Mouse (Mus musculus) liver, embryonic 12.5 days (tissue): Measurements from ENCODE around the gene Kcnh4. TPM values are rescaled to one million over a fixed set of nuclear protein-coding genes. Genes with fewer than 3 reads are reported as not detected.

Experiments used
- ATAC-seq: fragments of 200-750 bp; cut with Nextera tagmentation; 2 replicates; pipeline ENCODE4 v1.8.0; 2017; ENCODE audit warnings: moderate number of reproducible peaks, mild to moderate bottlenecking, moderate library complexity
- H3K27ac ChIP-seq: fragments of 300-500 bp; sonication (generic); 2 replicates; pipeline ENCODE4 v1.5.1; 2016; ENCODE audit warnings: mild to moderate bottlenecking
- H3K27me3 ChIP-seq: fragments of 300-500 bp; sonication (generic); replicated peaks from 2 replicates; pipeline ENCODE4 v1.6.1; 2016; ENCODE audit warnings: mild to moderate bottlenecking, moderate library complexity
- H3K36me3 ChIP-seq: fragments of 300-500 bp; sonication (generic); 2 replicates; pipeline ENCODE4 v1.6.1; 2016; ENCODE audit warnings: mild to moderate bottlenecking, moderate library complexity
- H3K4me1 ChIP-seq: fragments of 300-500 bp; sonication (generic); 2 replicates; pipeline ENCODE4 v1.6.1; 2016
- H3K4me2 ChIP-seq: fragments of 300-500 bp; sonication (generic); 2 replicates; pipeline ENCODE4 v1.6.1; 2016; ENCODE audit warnings: mild to moderate bottlenecking, moderate library complexity
- H3K4me3 ChIP-seq: fragments of 300-500 bp; sonication (generic); 2 replicates; pipeline ENCODE4 v1.5.1; 2016; ENCODE audit warnings: mild to moderate bottlenecking, moderate library complexity
- H3K9ac ChIP-seq: fragments of 300-500 bp; sonication (generic); 2 replicates; pipeline ENCODE4 v1.6.1; 2016; ENCODE audit warnings: mild to moderate bottlenecking, moderate library complexity
- H3K9me3 ChIP-seq: fragments of 300-500 bp; sonication (generic); replicated peaks from 2 replicates; pipeline ENCODE4 v1.6.1; 2016; ENCODE audit warnings: mild to moderate bottlenecking, moderate library complexity
- WGBS: fragments of 180-500 bp; shearing (Covaris S2); methylation state at CpG from one replicate; pipeline ENCODE4 v1.1.7; 2016; ENCODE audit not compliant: insufficient replicate concordance; 5-methylcytosine and 5-hydroxymethylcytosine counted together
- polyA plus RNA-seq: library from polyadenylated mRNA; unstranded; fragments of >200 nt; fragmentation: Nextera tagmentation; extraction: Ambion mirVana; gene quantifications from 2 replicates; pipeline ENCODE4 v1.2.1, GENCODE M21; 2016

Gene Kcnh4
- polyA plus RNA-seq, 1 experiment from 2014 or later: not detected

DNA sequence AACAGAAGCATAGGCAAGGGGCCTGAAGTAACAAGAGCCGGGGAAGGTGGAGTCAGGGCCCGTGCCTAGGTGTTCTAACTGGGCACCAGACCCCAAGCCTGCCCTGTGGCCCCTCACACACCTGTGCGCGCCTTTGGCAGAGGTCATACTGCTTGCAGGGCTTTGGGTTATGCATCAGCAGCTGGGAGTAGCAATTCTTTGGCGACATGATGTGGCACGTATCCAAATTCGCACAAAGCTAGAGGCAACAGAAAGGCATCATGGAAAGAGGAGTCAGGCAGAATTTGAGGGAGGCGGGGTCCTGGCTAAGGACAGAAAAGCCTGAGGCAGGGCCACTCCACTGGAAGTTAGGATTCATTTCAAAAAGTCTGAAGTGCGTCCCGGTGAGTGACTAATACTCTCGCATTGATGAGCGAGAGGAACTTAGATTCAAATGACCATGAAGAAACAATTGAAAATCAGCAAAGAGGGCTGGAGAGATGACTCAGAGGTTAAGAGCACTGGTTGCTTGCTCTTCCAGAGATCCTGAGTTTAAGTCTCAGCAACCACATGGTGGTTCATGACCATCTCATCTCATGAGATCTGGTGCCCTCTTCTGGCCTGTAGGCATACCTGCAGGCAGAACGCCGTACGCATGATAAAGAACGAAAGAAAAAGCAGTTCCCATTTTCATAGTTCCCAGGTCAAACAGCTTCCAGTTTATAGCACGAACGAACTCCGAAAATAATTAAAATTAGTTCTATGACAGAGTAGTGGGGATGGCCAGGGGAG lies 57.5 kb downstream of the Kcnh4 start:
- ATAC-seq: no peak
- H3K4me2 ChIP-seq: peak overlapping the region; percentile 57
- H3K4me3 ChIP-seq: peak overlapping the region; percentile 43
- H3K9me3 ChIP-seq: no peaks in the 10 kb centered on the region
- peaks cover 35% of the 10 kb centered on the region for H3K4me1 ChIP-seq
- peak overlapping the region; percentile 9; the same call in 1 of the 2 replicates for H3K9ac ChIP-seq
- H3K27ac ChIP-seq: no peak overlapping the region
- H3K36me3 ChIP-seq: peaks cover 28% of the 10 kb centered on the region
- WGBS: 39% methylated on average over 19 of the region's 19 CpGs
- H3K27me3 ChIP-seq: no peaks in the 10 kb centered on the region

DNA sequence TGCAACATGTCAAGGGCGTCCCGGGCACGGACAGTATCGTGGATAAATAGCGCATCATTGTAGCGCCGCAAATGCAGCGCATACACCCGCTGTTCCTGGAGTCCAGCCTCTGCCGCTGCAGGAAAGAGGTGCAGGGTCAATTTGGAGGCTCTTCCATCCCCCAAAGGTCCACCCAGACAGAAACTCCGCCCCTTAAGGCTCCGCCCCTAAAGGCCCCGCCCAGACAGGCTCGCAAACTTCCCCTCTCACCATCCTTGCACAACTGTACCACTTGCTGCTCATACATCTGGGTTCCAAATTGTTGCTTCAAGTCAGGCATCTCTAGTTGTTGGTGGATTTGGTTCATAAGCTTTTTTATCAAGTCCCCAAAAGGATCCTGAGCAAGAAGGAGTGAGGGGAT lies 58.4 kb downstream of the Kcnh4 start:
- Histone ChIP-seq H3K4me2 (peak overlapping the region; percentile 59), H3K27me3 (no peaks in the 10 kb centered on the region), H3K4me1 (peaks cover 35% of the 10 kb centered on the region), H3K27ac (no peak overlapping the region), H3K9me3 (no peaks in the 10 kb centered on the region), H3K9ac (no peak overlapping the region), H3K4me3 (peak overlapping the region; percentile 31), H3K36me3 (peaks cover 19% of the 10 kb centered on the region)
- WGBS: 6% methylated on average over 14 of the region's 14 CpGs
- ATAC-seq: peak; percentile 54

DNA sequence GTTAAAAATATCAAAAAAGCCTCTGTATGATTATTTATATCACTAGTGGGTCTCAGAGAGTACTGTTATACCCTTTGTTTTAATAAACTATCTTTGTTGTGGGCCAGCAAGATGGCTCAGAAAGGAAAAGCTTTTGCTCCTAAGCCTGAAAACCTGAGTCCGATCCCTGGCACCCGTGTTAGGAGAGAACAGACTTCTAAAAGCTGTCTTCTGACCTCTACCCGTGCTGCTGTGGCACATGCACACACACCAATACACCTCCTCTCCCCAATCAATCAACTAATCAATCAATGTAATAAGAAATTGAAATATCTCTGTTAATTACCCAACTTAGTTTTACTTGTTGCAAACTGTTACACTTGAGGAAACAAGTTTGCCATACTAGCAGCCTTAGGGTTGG lies 59.0 kb downstream of the Kcnh4 start:
- Histone ChIP-seq H3K36me3 (peaks cover 13% of the 10 kb centered on the region), H3K9me3 (no peaks in the 10 kb centered on the region), H3K9ac (no peak overlapping the region), H3K4me3 (no peak overlapping the region), H3K27ac (no peak overlapping the region), H3K4me2 (peak overlapping the region; percentile 59), H3K4me1 (peaks cover 35% of the 10 kb centered on the region), H3K27me3 (no peaks in the 10 kb centered on the region)
- no peak for ATAC-seq
- WGBS: 74% methylated on average over 3 of the region's 3 CpGs

DNA sequence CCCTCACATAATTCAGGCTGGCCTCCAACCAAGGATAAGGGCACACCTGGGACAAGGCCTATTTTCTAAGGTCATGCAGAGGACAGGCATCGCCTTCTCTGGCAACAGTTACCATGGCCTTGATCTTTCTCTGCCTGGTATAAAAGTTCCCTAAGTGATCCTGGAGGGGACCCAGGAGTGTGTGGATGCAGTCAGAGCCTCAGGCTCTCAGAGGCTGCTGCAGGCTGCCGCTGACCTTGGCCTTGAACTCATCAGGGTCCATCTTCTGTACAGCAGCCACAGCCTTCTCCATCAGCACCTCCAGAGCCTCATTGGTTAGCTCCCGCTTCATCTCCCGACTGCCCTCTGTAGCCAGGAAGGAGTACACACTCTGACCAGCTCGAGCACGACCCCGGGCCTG lies 61.8 kb downstream of the Kcnh4 start:
- Histone ChIP-seq H3K36me3 (no peaks in the 10 kb centered on the region), H3K27ac (no peak overlapping the region), H3K9me3 (no peaks in the 10 kb centered on the region), H3K27me3 (peaks cover 13% of the 10 kb centered on the region), H3K4me3 (no peak overlapping the region), H3K4me2 (no peak overlapping the region), H3K9ac (no peak overlapping the region), H3K4me1 (peaks cover 21% of the 10 kb centered on the region)
- WGBS: 68% methylated on average over 7 of the region's 7 CpGs
- no peak for ATAC-seq

DNA sequence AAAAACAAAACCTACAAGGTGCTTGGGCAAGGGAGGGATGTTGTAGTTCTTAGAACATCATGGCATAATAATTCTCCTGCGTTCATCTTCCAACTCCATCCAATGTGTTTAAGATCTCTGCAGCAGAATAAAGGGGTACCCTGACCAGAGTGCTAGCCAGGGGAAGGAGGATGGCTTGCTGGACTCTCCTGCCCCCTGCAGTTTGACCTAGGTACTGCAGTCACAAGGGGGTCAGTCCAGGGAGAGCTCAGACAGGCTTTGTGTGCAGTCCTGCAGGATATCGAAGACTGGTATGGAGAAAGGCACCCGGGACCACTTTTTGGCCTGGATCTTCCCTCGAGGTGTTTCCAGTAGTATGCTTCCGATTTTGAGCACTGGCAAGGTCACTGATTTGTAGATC lies 64.8 kb downstream of the Kcnh4 start:
- WGBS: 33% methylated on average over 5 of the region's 5 CpGs
- no peak overlapping the region for H3K27ac ChIP-seq
- no peaks in the 10 kb centered on the region for H3K36me3 ChIP-seq
- no peak overlapping the region for H3K4me2 ChIP-seq
- H3K4me1 ChIP-seq: peaks cover 13% of the 10 kb centered on the region
- H3K9me3 ChIP-seq: no peaks in the 10 kb centered on the region
- no peak overlapping the region for H3K9ac ChIP-seq
- no peak for ATAC-seq
- peaks cover 43% of the 10 kb centered on the region for H3K27me3 ChIP-seq
- H3K4me3 ChIP-seq: no peak overlapping the region

DNA sequence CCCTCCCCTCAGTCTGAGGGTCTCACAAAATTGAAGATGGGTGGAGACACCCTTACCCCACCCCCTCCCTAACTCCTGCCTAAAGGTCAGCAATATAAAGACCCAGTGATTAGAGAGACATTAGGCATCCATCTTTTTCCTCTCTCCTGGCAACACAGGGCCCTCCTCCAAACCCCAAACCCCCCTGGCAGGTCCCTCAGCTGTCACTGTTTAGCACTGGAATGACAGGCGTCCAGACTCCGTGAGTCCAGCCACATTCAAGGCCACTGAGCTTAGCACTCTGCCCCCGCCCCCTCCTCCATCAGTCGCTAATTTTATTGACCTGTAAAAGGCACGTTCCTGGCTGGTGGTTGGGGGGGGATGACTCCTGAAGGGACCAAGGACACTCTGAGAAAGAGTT lies 66.6 kb downstream of the Kcnh4 start:
- no peak overlapping the region for H3K4me2 ChIP-seq
- no peaks in the 10 kb centered on the region for H3K36me3 ChIP-seq
- H3K9me3 ChIP-seq: no peaks in the 10 kb centered on the region
- H3K27ac ChIP-seq: no peak overlapping the region
- ATAC-seq: no peak
- 41% methylated on average over 5 of the region's 5 CpGs for whole genome bisulfite sequencing
- peaks cover 13% of the 10 kb centered on the region for H3K4me1 ChIP-seq
- H3K9ac ChIP-seq: no peak overlapping the region
- no peak overlapping the region for H3K4me3 ChIP-seq
- H3K27me3 ChIP-seq: peaks cover 48% of the 10 kb centered on the region

DNA sequence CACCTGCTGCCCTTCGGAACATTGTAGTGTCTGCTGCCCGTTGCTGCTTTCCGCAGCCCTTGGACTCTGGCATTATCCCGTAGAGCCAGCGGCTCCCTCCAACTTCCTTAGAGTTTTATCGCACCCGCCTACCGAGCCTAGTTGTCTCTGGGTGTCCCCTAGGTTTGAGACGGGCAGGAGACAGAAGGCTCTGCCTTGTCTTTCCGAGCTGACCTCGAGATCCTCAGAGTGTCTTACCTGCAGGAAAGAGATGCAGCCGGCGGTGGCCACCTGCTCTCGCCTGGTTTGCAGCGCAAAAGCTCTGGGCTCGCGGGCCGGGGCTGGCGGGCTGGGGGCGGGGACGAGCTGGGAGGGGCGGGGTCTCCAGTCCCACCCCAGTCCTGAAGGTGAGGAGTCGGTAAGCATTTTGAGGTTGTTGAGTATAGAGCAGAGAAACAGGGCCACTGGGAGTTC lies 67.6 kb downstream of the Kcnh4 start, which contains the start of gene Zfp385c:
Zfp385c (minus strand) TSS at position 292 of the 453 bp plus-strand sequence.
- no peak within 1 kb of the TSS for H3K27ac ChIP-seq
- no peak for ATAC-seq
- H3K9ac ChIP-seq: 0 out of 2 replicates have a peak within 1 kb of the TSS, but pooled peaks have one; percentile 37
- H3K4me3 ChIP-seq: peak within 1 kb of the TSS; percentile 35
- peak within 1 kb of the TSS; percentile 69 for H3K4me2 ChIP-seq
- peaks cover 13% of the 10 kb centered on the region for H3K4me1 ChIP-seq
- no peaks in the 10 kb centered on the region for H3K9me3 ChIP-seq
- H3K36me3 ChIP-seq: no peaks in the 10 kb centered on the region
- 1% methylated on average over 23 of the region's 23 CpGs for WGBS
- H3K27me3 ChIP-seq: peaks cover 51% of the 10 kb centered on the region

DNA sequence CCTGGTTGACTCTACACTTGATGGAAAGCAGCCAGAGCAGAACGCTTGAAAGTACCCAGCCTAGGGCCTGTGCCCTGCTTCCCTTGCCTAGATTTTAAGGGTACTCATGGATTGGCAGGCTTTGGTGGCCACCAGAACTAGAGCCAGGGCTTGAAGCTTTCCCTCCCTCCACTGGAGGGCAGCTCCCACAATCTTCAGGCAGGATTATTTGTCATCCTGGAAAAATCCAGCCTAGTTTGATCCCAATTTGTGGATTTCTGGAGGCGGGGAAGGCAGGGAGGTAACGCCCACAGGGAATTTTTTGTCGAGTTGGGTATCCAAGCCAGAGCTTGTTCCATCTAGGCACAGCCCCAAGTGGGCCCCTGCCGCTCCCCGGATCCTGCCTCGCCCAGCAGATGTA lies 69.4 kb downstream of the Kcnh4 start:
- H3K4me2 ChIP-seq: no peak overlapping the region
- no peak overlapping the region for H3K9ac ChIP-seq
- WGBS: 58% methylated on average over 7 of the region's 7 CpGs
- H3K4me1 ChIP-seq: peaks cover 13% of the 10 kb centered on the region
- no peaks in the 10 kb centered on the region for H3K9me3 ChIP-seq
- no peak for ATAC-seq
- H3K4me3 ChIP-seq: no peak overlapping the region
- H3K27ac ChIP-seq: no peak overlapping the region
- H3K36me3 ChIP-seq: no peaks in the 10 kb centered on the region
- peaks cover 57% of the 10 kb centered on the region for H3K27me3 ChIP-seq

Other genes with a start within 250 kb of the Kcnh4 start
- gene Acly, start 231.9 kb downstream of the Kcnh4 start, polyA plus RNA-seq: 135 and 136 TPM in 2 replicates
- gene Ttc25, start 214.3 kb downstream of the Kcnh4 start, polyA plus RNA-seq: 0.10 and 0.14 TPM in 2 replicates
- gene Cnp, start 185.0 kb downstream of the Kcnh4 start, polyA plus RNA-seq: 12.9 and 15.1 TPM in 2 replicates
- 22.5 and 24.4 TPM in 2 replicates for gene Nkiras2, start 140.7 kb downstream of the Kcnh4 start, polyA plus RNA-seq
- gene Dnajc7, start 139.8 kb downstream of the Kcnh4 start, polyA plus RNA-seq: 109 and 122 TPM in 2 replicates
- 0.32 TPM in 1 of 2 replicates, not detected in the other for gene Zfp385c, start 67.5 kb downstream of the Kcnh4 start, polyA plus RNA-seq
- gene Dhx58, start 55.7 kb downstream of the Kcnh4 start, polyA plus RNA-seq: 1.5 and 2.1 TPM in 2 replicates
- gene Kat2a, start 47.5 kb downstream of the Kcnh4 start, polyA plus RNA-seq: 39.4 and 40.2 TPM in 2 replicates
- 0.29 and 0.33 TPM in 2 replicates for gene Hspb9, start 46.1 kb downstream of the Kcnh4 start, polyA plus RNA-seq
- gene Rab5c, start 21.7 kb downstream of the Kcnh4 start, polyA plus RNA-seq: 15.9 and 18.1 TPM in 2 replicates
- not detected in 2 replicates for gene Hcrt, start 3.0 kb upstream of the Kcnh4 start, polyA plus RNA-seq
- 2.1 and 2.4 TPM in 2 replicates for gene Ghdc, start 11.0 kb upstream of the Kcnh4 start, polyA plus RNA-seq
- 31.6 and 33.7 TPM in 2 replicates for gene Stat5b, start 90.8 kb upstream of the Kcnh4 start, polyA plus RNA-seq
- gene Stat5a, start 99.4 kb upstream of the Kcnh4 start, polyA plus RNA-seq: 16.0 and 17.7 TPM in 2 replicates
- 37.3 and 40.1 TPM in 2 replicates for gene Stat3, start 179.6 kb upstream of the Kcnh4 start, polyA plus RNA-seq
- 28.9 and 30.0 TPM in 2 replicates for gene Cavin1, start 210.9 kb upstream of the Kcnh4 start, polyA plus RNA-seq
- 56.5 and 57.6 TPM in 2 replicates for gene Atp6v0a1, start 249.5 kb upstream of the Kcnh4 start, polyA plus RNA-seq